Mouse (Mus musculus) midbrain, embryonic 15.5 days (tissue): ENCODE results near the gene Bloc1s3. TPM values are rescaled to one million over a fixed set of nuclear protein-coding genes. Genes with fewer than 3 reads are reported as not detected.

Experiments
- ATAC-seq: fragments of 200-750 bp; cut with Nextera tagmentation; replicated peaks from 2 replicates; pipeline ENCODE4 v1.8.0; 2017; ENCODE audit warnings: moderate TSS enrichment
- H3K27ac ChIP-seq: fragments of 300-500 bp; sonication (generic); 2 replicates; pipeline ENCODE4 v1.5.1; 2015; ENCODE audit warnings: mild to moderate bottlenecking, inconsistent platforms
- H3K27me3 ChIP-seq: fragments of 300-500 bp; sonication (generic); replicated peaks from 2 replicates; pipeline ENCODE4 v1.6.1; 2015; ENCODE audit warnings: inconsistent platforms
- H3K36me3 ChIP-seq: fragments of 300-500 bp; sonication (generic); replicated peaks from 2 replicates; pipeline ENCODE4 v1.6.1; 2015; ENCODE audit warnings: inconsistent platforms
- H3K4me1 ChIP-seq: fragments of 300-500 bp; sonication (generic); 2 replicates; pipeline ENCODE4 v1.6.1; 2015; ENCODE audit warnings: inconsistent platforms
- H3K4me2 ChIP-seq: fragments of 300-500 bp; sonication (generic); 2 replicates; pipeline ENCODE4 v1.6.1; 2015; ENCODE audit warnings: inconsistent platforms, mild to moderate bottlenecking, moderate library complexity
- H3K4me3 ChIP-seq: fragments of 300-500 bp; sonication (generic); 2 replicates; pipeline ENCODE4 v1.5.1; 2015; ENCODE audit warnings: mild to moderate bottlenecking, inconsistent platforms
- H3K9ac ChIP-seq: fragments of 300-500 bp; sonication (generic); 2 replicates; pipeline ENCODE4 v1.6.1; 2015; ENCODE audit warnings: mild to moderate bottlenecking, inconsistent platforms
- H3K9me3 ChIP-seq: fragments of 300-500 bp; sonication (generic); 2 replicates; pipeline ENCODE4 v1.6.1; 2016; ENCODE audit warnings: inconsistent platforms
- WGBS: fragments of 180-500 bp; shearing (Covaris S2); methylation state at CpG from one replicate; pipeline ENCODE4 v1.1.7; 2015; ENCODE audit warnings: mixed read lengths; 5-methylcytosine and 5-hydroxymethylcytosine counted together
- polyA plus RNA-seq: library from polyadenylated mRNA; unstranded; fragments of >200 nt; fragmentation: Nextera tagmentation; extraction: Ambion mirVana; gene quantifications from 2 replicates; pipeline ENCODE4 v1.2.1, GENCODE M21; 2015

The Bloc1s3 gene
- polyA plus RNA-seq, 1 experiment from 2014 or later, result 4.8 TPM

DNA sequence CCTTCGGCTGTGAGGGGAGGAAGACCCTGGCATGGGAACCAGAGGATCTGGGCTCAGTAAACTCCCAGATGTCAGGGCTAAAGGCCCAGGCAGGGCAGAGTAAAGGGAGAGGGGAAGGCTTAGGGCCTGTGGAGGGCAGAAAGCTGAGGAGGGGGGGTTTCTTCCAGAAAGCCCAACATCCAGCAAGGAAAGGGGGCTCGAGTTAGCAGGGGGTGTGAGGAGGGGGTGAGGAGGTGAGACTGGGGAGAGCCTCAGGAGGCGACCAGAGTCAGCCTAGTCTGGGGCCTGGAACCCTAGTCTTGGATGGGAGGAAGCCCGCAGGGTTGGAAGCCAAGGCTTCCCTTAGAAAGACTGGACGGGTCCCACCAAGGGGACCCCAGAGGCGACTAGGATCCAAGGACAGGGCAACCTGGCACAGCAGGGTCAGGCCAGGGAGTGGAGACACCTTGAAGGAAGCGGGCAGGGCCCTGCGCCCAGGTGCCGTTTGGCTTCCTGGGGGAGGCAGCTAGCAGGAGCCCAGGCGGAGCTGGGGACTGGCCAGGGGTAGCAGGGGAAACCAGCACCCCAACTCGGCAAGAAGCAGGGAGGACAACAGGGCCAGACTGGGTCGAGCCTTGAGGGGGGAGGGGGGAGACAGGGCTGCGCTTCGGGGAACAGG, 50.6 kb downstream of the Bloc1s3 start:
- Histone ChIP-seq H3K27me3 (no peaks in the 10 kb centered on the region), H3K9me3 (no peaks in the 10 kb centered on the region), H3K4me3 (peak overlapping the region; percentile 91), H3K36me3 (0 out of 2 replicates have a peak, but pooled peaks cover 3% of the 10 kb centered on the region), H3K4me1 (peaks cover 27% of the 10 kb centered on the region), H3K4me2 (peak overlapping the region; percentile 65), H3K27ac (peak overlapping the region; percentile 76), H3K9ac (peak overlapping the region; percentile 82)
- ATAC-seq, result peak; percentile 49
- 10% methylated on average over 14 of the region's 14 CpGs for WGBS

GRCm38 (mm10) chr7:19456628-19457027, 51.5 kb downstream of the Bloc1s3 start:
- H3K27me3 ChIP-seq, result no peaks in the 10 kb centered on the region
- peak overlapping the region; percentile 65 for H3K4me2 ChIP-seq
- no peak overlapping the region for H3K9ac ChIP-seq
- peaks cover 27% of the 10 kb centered on the region for H3K4me1 ChIP-seq
- no peaks in the 10 kb centered on the region for H3K9me3 ChIP-seq
- H3K36me3 ChIP-seq, result 0 out of 2 replicates have a peak, but pooled peaks cover 3% of the 10 kb centered on the region
- ATAC-seq, result no peak
- H3K4me3 ChIP-seq, result no peak overlapping the region; the same call in 1 of the 2 replicates
- H3K27ac ChIP-seq, result no peak overlapping the region
- WGBS, result 93% methylated on average over 7 of the region's 7 CpGs

DNA sequence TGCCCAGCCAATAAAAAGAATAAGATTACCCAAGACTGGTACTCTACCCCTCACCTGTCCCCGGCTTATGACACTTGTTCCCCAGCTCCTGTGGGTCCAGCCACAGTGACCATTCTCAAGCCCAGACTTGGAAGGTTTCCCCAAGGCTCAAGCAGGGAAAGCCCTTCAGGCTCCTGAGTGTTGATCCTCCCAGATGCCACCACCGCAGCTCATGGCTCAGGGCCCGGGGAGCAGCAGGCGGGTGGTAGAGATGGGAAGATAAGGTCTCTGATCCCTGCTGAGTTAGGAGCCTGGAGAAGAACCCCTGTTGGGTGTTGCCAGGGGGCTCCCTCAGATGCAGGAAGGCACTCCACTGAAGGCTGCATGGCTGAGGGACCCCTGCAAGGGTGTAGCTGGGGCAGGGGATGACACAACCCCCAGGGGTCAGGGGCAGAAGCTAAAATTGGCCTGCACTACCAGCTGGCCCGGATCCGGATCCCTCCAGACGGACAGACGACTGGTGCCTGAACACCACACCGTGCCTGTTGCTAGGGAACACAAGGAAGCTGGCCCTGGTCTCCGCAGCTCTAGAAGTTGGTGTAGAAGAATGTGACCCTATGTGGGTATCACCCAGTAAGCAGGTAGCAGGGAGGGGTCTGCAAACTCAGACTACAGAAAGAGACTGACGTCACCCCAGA, 52.2 kb downstream of the Bloc1s3 start:
- Histone ChIP-seq H3K9me3 (no peaks in the 10 kb centered on the region), H3K27me3 (no peaks in the 10 kb centered on the region), H3K36me3 (peaks cover 8% of the 10 kb centered on the region), H3K4me1 (peaks cover 27% of the 10 kb centered on the region), H3K9ac (no peak overlapping the region), H3K4me2 (peak overlapping the region; percentile 65; the same call in 1 of the 2 replicates), H3K4me3 (no peak overlapping the region), H3K27ac (no peak overlapping the region)
- WGBS, result 59% methylated on average over 11 of the region's 11 CpGs
- ATAC-seq, result no peak

GRCm38 (mm10) chr7:19455186-19455585, 53.0 kb downstream of the Bloc1s3 start:
- Histone ChIP-seq H3K9ac (no peak overlapping the region), H3K4me3 (no peak overlapping the region), H3K4me1 (peaks cover 27% of the 10 kb centered on the region), H3K27me3 (no peaks in the 10 kb centered on the region), H3K4me2 (no peak overlapping the region), H3K9me3 (no peaks in the 10 kb centered on the region), H3K36me3 (peaks cover 9% of the 10 kb centered on the region), H3K27ac (no peak overlapping the region)
- no peak for ATAC-seq
- 95% methylated on average over 4 of the region's 4 CpGs for WGBS

Other genes starting within 250 kb of the Bloc1s3 start
- 35.9 and 37.4 TPM in 2 replicates for gene Vasp, start 236.6 kb downstream of the Bloc1s3 start, polyA plus RNA-seq
- gene Ppm1n, start 228.3 kb downstream of the Bloc1s3 start, polyA plus RNA-seq, result 1.1 and 1.7 TPM in 2 replicates
- gene Rtn2, start 225.7 kb downstream of the Bloc1s3 start, polyA plus RNA-seq, result 112 and 121 TPM in 2 replicates
- gene Fosb, start 198.3 kb downstream of the Bloc1s3 start, polyA plus RNA-seq, result 0.08 TPM in 1 of 2 replicates, not detected in the other
- 80.2 and 83.3 TPM in 2 replicates for gene Ercc1, start 163.6 kb downstream of the Bloc1s3 start, polyA plus RNA-seq
- 22.0 and 25.1 TPM in 2 replicates for gene Cd3eap, start 148.9 kb downstream of the Bloc1s3 start, polyA plus RNA-seq
- gene Ppp1r13l, start 148.6 kb downstream of the Bloc1s3 start, polyA plus RNA-seq, result 2.1 and 2.5 TPM in 2 replicates
- 29.7 and 33.0 TPM in 2 replicates for gene Ercc2, start 126.4 kb downstream of the Bloc1s3 start, polyA plus RNA-seq
- gene Klc3, start 104.3 kb downstream of the Bloc1s3 start, polyA plus RNA-seq, result 1.4 and 1.5 TPM in 2 replicates
- gene Ckm, start 103.6 kb downstream of the Bloc1s3 start, polyA plus RNA-seq, result not detected in 2 replicates
- 20.4 and 20.6 TPM in 2 replicates for gene Mark4, start 49.5 kb downstream of the Bloc1s3 start, polyA plus RNA-seq
- 0.17 and 0.57 TPM in 2 replicates for gene Exoc3l2, start 45.0 kb downstream of the Bloc1s3 start, polyA plus RNA-seq
- gene Trappc6a, start within 50 bp of the Bloc1s3 start, polyA plus RNA-seq, result 38.3 and 39.1 TPM in 2 replicates
- gene Nkpd1, start 9.5 kb upstream of the Bloc1s3 start, polyA plus RNA-seq, result 0.74 and 0.95 TPM in 2 replicates
- gene Ppp1r37, start 54.7 kb upstream of the Bloc1s3 start, polyA plus RNA-seq, result 44.0 and 48.3 TPM in 2 replicates
- gene Zfp296, start 68.9 kb upstream of the Bloc1s3 start, polyA plus RNA-seq, result 0.25 and 0.26 TPM in 2 replicates
- gene Gemin7, start 69.2 kb upstream of the Bloc1s3 start, polyA plus RNA-seq, result 142 and 155 TPM in 2 replicates
- gene Clasrp, start 96.1 kb upstream of the Bloc1s3 start, polyA plus RNA-seq, result 67.2 and 69.1 TPM in 2 replicates
- gene Relb, start 121.1 kb upstream of the Bloc1s3 start, polyA plus RNA-seq, result 5.5 and 5.9 TPM in 2 replicates
- 129 and 135 TPM in 2 replicates for gene Clptm1, start 156.7 kb upstream of the Bloc1s3 start, polyA plus RNA-seq
- 1.2 TPM in 1 of 2 replicates, not detected in the other for gene Apoc2, start 169.6 kb upstream of the Bloc1s3 start, polyA plus RNA-seq
- not detected in 2 replicates for gene Gm44805, start 173.1 kb upstream of the Bloc1s3 start, polyA plus RNA-seq
- not detected in 2 replicates for gene Apoc4, start 173.1 kb upstream of the Bloc1s3 start, polyA plus RNA-seq
- gene Apoc1, start 184.3 kb upstream of the Bloc1s3 start, polyA plus RNA-seq, result 1.5 and 1.6 TPM in 2 replicates
- 385 and 514 TPM in 2 replicates for gene Apoe, start 190.8 kb upstream of the Bloc1s3 start, polyA plus RNA-seq
- 139 and 156 TPM in 2 replicates for gene Tomm40, start 207.1 kb upstream of the Bloc1s3 start, polyA plus RNA-seq
- gene Nectin2, start 242.1 kb upstream of the Bloc1s3 start, polyA plus RNA-seq, result 56.3 and 60.8 TPM in 2 replicates